Mouse (Mus musculus) kidney, adult 11 months (tissue): Measurements from ENCODE around the gene Surf1.
A peak's percentile ranks its signal among the peaks of the same experiment; 100 is the strongest.

ENCODE experiments used
- DNase-seq: peaks from one replicate; pipeline ENCODE4 v3.0.0; 2022

Surf1 gene

GRCm38 (mm10) chr2:26915927-26916728 is at the start of gene Surf1, which contains the start of gene Surf2:
Gene Surf1 (minus strand): TSS chr2:26916530.
Gene Surf2 (plus strand): TSS chr2:26916367.
- peak; percentile 80 for DNase-seq

- DNase-seq: no peak
These were observed 48.5 kb upstream of the Surf1 start for GRCm38 (mm10) chr2:26964724-26965370.

GRCm38 (mm10) chr2:26963923-26964723 is 47.8 kb upstream of the Surf1 start, which contains the start of gene Rexo4:
Gene Rexo4 (minus strand): TSS chr2:26964386.
- peak; percentile 90 for DNase-seq

DNA sequence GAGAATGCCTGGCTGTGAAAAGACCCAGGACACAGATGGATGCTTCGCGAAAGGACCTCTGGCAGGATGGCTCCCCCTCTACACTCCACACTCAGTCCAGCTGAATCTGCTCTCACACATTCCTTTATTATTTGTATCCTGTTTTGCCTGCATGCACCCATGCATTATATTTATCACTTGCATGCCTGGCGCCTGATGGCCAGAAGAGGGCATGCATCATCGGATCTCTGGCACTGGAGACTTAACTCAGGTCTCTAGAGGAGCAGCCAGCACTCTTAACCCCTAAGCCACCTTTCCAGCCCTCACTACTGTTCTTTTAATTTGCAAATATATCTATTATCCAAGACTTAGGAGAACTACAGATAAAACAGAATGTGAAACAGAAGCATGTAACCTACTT is 44.4 kb upstream of the Surf1 start:
- peak; percentile 24 for DNase-seq

GRCm38 (mm10) chr2:26957488-26957859 is 41.1 kb upstream of the Surf1 start:
- no peak for DNase-seq

GRCm38 (mm10) chr2:26956811-26957487 is 40.6 kb upstream of the Surf1 start:
- peak; percentile 40 for DNase-seq

GRCm38 (mm10) chr2:26954735-26955395 is 38.5 kb upstream of the Surf1 start:
- no peak for DNase-seq

DNA sequence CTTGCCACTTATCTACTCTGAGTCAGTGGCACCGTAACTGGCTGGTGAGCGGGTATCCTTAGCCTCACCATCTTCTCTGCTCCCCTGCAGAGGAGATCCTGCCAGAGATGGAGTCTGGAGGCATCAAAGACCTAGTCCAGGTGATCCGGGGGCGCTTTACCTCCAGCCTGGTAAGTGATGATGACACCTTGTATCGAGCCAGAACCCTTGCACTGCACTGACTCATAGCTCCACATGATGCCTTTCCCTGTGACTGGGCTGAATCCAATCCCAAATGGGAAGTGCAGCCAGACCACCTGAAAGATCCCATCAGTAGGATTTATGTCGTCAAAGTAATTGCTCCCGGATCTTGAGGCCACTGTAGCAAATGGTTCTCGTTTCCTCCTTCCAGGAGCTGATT is 36.5 kb upstream of the Surf1 start:
- no peak for DNase-seq

- no peak for DNase-seq
These were observed 35.9 kb upstream of the Surf1 start for GRCm38 (mm10) chr2:26952193-26952592.

GRCm38 (mm10) chr2:26951346-26951905 is 35.1 kb upstream of the Surf1 start:
- no peak for DNase-seq

DNA sequence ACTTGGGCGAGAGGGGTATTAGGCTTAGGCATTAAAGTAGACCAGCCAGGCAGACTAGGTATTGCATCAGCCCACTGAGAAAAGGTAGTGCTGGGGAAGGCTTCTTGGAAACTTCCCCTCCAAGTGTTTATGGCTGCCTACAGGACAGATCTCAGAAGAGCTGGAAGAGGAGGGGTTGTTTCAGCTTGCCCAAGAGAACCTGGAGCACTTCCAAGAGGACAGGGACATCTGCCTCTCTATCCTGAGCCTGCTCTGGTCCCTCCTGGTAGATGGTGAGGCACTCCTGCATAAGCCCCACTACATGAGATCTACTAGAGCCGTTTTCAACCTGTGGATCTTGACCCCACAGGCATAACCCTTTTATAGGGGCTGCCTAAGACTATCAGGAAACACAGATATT is 34.1 kb upstream of the Surf1 start:
- no peak for DNase-seq

GRCm38 (mm10) chr2:26943253-26943652 is 26.9 kb upstream of the Surf1 start:
- DNase-seq: no peak

DNA sequence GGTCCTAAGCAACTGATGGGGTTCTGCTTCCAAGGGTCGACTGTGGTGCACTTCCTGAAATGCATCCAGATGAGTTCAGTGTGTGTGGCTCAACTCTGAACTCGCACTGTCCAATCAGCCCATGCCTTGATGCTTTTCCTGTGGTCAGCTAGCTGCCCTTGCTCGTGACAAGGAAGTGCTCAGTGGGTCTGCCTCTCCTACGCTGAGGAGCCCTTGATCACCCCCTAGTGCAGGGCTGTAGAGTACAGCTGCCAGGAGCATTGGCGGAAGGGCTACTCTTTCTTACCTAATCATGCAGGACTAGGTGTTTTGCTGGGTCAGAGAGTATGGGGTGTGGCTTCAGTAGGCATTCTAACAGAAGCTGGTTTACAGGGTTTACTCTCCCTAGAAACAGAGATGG is 25.2 kb upstream of the Surf1 start:
- peak; percentile 24 for DNase-seq

DNA sequence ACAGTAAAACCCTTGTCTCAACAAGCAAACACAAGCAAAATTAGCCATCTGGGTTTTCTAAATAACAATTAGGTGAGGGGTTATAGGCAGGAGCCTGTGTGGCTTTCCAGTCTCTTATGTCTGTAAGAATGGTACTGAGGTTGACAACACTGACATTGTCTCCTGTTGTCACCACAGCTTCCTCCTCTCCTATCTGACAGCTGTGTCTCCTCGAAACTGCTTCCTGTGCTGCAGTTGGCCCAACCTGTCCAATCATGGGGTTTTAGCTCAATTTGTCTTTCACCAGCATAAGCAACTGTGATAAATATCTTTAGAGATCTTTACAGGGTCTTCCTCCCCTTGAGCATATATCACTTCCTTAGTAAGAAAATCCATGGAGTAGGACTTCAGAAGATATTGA is 20.1 kb upstream of the Surf1 start:
- DNase-seq: no peak

DNA sequence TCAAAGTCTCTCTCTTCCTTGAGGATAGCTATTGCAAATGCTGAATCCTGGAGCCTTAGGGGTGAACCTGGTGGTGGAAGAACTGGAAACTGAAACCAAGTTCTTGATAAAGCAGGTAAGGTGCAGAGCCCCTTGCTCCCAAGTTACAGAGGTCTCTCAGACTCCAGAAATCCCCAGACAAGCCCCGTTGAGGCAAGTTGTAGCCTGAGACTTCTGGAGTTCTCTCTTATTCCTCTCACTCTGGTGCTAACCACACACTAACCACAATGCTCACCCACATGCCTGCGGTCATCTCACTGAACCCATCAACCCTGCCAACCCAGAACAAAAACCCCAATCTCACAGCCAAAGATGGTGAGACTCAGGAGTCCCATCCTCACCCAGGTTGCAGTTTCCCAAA is 19.0 kb upstream of the Surf1 start:
- DNase-seq: no peak

DNA sequence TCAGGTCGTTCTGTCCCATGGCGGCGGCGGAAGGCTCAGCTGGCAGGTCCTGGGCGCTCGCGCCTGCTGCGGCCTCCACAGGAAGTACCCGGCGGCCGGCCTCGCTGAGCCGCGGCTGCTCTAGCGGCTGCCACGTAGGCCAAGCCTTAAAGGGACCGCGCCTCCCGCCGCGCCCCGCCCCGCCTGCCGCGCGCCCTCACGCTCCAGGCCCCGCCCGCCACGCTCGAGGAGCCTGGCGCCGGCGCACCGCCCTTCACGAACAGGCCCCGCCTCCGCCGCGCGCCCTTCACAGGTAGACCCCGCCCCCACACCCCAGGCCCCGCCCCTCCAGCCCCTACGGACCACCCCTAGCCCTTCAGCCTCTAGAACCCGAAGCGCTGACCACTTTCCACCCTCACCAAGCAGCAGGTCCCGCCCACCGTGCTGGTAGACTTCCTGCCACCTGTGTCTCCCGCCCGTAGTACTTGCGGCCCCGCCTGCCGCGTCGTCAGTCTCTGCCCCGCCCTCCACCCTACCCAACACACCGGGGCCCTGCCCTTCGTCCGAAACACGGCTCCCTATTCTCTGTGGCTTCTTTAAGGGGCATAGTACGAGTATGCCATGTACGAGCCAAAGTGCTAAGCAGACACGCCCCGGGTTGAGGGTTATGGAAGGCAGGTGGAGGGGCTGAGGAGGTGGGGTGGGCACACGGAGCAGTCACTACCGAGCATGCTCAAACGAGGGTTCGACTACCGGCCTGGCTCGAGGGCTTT is 17.1 kb upstream of the Surf1 start, which contains the start of the genes Surf4 and Stkld1:
TSS of gene Surf4 (minus strand) at position 625 of the 752 bp plus-strand sequence.
TSS of gene Stkld1 (plus strand) at position 744 of the 752 bp plus-strand sequence.
- peak; percentile 98 for DNase-seq

- DNase-seq: peak; percentile 68
These were observed 16.4 kb upstream of the Surf1 start for GRCm38 (mm10) chr2:26932473-26933303.

DNA sequence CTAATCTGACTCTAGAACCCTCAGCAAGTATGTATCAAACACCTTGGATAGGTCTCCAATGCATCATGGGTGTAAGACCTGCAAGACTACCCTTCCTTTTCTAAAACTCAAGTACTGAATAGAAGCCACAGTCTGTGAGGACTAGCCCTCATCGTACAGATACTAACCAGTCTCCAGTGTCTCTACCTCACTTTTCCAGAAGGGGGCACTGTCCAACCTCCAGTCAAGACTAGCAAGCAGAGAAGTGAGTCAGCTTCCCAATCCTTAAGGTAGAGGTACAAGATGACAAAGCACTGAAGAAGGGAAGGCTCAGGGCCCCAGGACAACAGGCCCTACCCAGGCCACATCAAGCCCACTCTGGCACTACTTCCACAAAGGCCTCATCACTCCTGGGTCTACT is 14.1 kb upstream of the Surf1 start:
- DNase-seq: peak; percentile 58

- DNase-seq: no peak
These were observed 11.6 kb upstream of the Surf1 start for GRCm38 (mm10) chr2:26927745-26928476.
